Mouse (Mus musculus) small intestine, adult 2 months (tissue): ENCODE data around the gene Sde2. TPM values are rescaled to one million over a fixed set of nuclear protein-coding genes. Genes with fewer than 3 reads are reported as not detected.

ENCODE experiments used
- H3K27ac ChIP-seq: fragments of 200-500 bp; 2 replicates; pipeline ENCODE4 v1.5.1; 2012; ENCODE audit warnings: low read depth, low read length, control low read depth, inconsistent platforms; ENCODE audit not compliant: insufficient read depth
- H3K27me3 ChIP-seq: fragments of 200-500 bp; 2 replicates; pipeline ENCODE4 v1.6.1; 2012; ENCODE audit warnings: mild to moderate bottlenecking, moderate library complexity, low read length, inconsistent platforms; ENCODE audit not compliant: control insufficient read depth, insufficient read depth
- H3K36me3 ChIP-seq: fragments of 200-500 bp; 2 replicates; pipeline ENCODE4 v1.6.1; 2012; ENCODE audit warnings: mild to moderate bottlenecking, low read length, control low read depth, inconsistent platforms; ENCODE audit not compliant: control insufficient read depth, insufficient read depth
- H3K4me1 ChIP-seq: fragments of 200-500 bp; 2 replicates; pipeline ENCODE4 v1.6.1; 2012; ENCODE audit warnings: low read length, inconsistent platforms, mixed read lengths; ENCODE audit not compliant: control insufficient read depth, insufficient read depth, insufficient read length
- H3K4me3 ChIP-seq: fragments of 200-500 bp; 2 replicates; pipeline ENCODE4 v1.5.1; 2012; ENCODE audit warnings: low read depth, mild to moderate bottlenecking, control low read depth, inconsistent platforms, low read length, moderate library complexity
- CTCF ChIP-seq: fragments of 200-500 bp; IDR thresholded peaks from 2 replicates; pipeline ENCODE4 v1.5.1; 2012; ENCODE audit warnings: low read depth, mild to moderate bottlenecking, control low read depth, inconsistent platforms, low read length, moderate library complexity, mixed read lengths; ENCODE audit not compliant: insufficient replicate concordance, insufficient read length; ENCODE audit errors: extremely low read depth
- POLR2A ChIP-seq: fragments of 200-500 bp; IDR thresholded peaks from 2 replicates; pipeline ENCODE4 v1.6.1; 2012; ENCODE audit warnings: low read depth, mild to moderate bottlenecking, control low read depth, inconsistent platforms, low read length, moderate library complexity
- WGBS: fragments of 180-500 bp; shearing (Covaris S2); methylation state at CpG from one replicate; pipeline ENCODE4 v1.1.7; 2018; 5-methylcytosine and 5-hydroxymethylcytosine counted together
- polyA plus RNA-seq: library from polyadenylated mRNA; depleted of rRNA; stranded (reverse); fragments of >200 nt; gene quantifications from 2 replicates; pipeline ENCODE4 v1.2.3, GENCODE M21; 2012; rRNA removed

Sde2 gene
- 3.2 and 5.9 TPM in 2 replicates for polyA plus RNA-seq

- Histone ChIP-seq H3K36me3 (0 out of 2 replicates have a peak, but pooled peaks cover 2% of the 10 kb centered on the region), H3K27me3 (no peaks in the 10 kb centered on the region), H3K4me1 (peaks cover 14% of the 10 kb centered on the region; the same call in 1 of the 2 replicates), H3K27ac (peak within 1 kb of the TSS; percentile 85), H3K4me3 (peak within 1 kb of the TSS; percentile 87)
- WGBS: 1% methylated on average over 77 of the region's 77 CpGs
- TF ChIP-seq POLR2A (peak; percentile 96), CTCF (no peak)
Observed at GRCm38 (mm10) chr1:180850316-180851270, at the start of gene Sde2. TSS of gene Sde2 (plus strand) at chr1:180851127.

- Histone ChIP-seq H3K27me3 (no peaks in the 10 kb centered on the region), H3K4me1 (no peaks in the 10 kb centered on the region), H3K36me3 (peaks cover 38% of the 10 kb centered on the region), H3K27ac (no peak overlapping the region), H3K4me3 (no peak overlapping the region)
- WGBS: 82% methylated on average over 3 of the region's 3 CpGs
- TF ChIP-seq CTCF (no peak), POLR2A (no peak)
Observed at GRCm38 (mm10) chr1:180801466-180801994, 49.4 kb upstream of the Sde2 start.

- 90% methylated on average over 6 of the region's 6 CpGs for WGBS
- no peak overlapping the region for H3K4me3 ChIP-seq
- H3K36me3 ChIP-seq: peaks cover 56% of the 10 kb centered on the region
- H3K27me3 ChIP-seq: no peaks in the 10 kb centered on the region
- no peak overlapping the region for H3K27ac ChIP-seq
- no peak for TF ChIP-seq CTCF
- H3K4me1 ChIP-seq: no peaks in the 10 kb centered on the region
Observed at GRCm38 (mm10) chr1:180803881-180804280, 47.0 kb upstream of the Sde2 start.

- H3K27me3 ChIP-seq: no peaks in the 10 kb centered on the region
- peaks cover 2% of the 10 kb centered on the region; the same call in 1 of the 2 replicates for H3K4me1 ChIP-seq
- no peak overlapping the region for H3K27ac ChIP-seq
- no peak overlapping the region for H3K4me3 ChIP-seq
- TF ChIP-seq CTCF (no peak), POLR2A (no peak)
- peaks cover 56% of the 10 kb centered on the region for H3K36me3 ChIP-seq
- 70% methylated on average over 5 of the region's 5 CpGs for WGBS
Observed at GRCm38 (mm10) chr1:180808831-180809230, 42.1 kb upstream of the Sde2 start.

- peak overlapping the region; percentile 25; the same call in 1 of the 2 replicates for H3K4me3 ChIP-seq
Observed at GRCm38 (mm10) chr1:180810976-180811375, 40.0 kb upstream of the Sde2 start.

GRCm38 (mm10) chr1:180811596-180812462 is 39.1 kb upstream of the Sde2 start:
- no peaks in the 10 kb centered on the region for H3K27me3 ChIP-seq
- WGBS: under 1% methylated on average over 27 of the region's 27 CpGs
- peak overlapping the region; percentile 96 for H3K4me3 ChIP-seq
- TF ChIP-seq CTCF (peak; percentile 70; the same call in 1 of the 2 replicates), POLR2A (no peak)
- H3K27ac ChIP-seq: peak overlapping the region; percentile 93
- H3K36me3 ChIP-seq: peaks cover 30% of the 10 kb centered on the region
- peaks cover 2% of the 10 kb centered on the region; the same call in 1 of the 2 replicates for H3K4me1 ChIP-seq

More at GRCm38 (mm10) chr1:180810976-180811375, 40.0 kb upstream of the Sde2 start:
- TF ChIP-seq POLR2A: no peak
- TF ChIP-seq CTCF: no peak; the same call in 1 of the 2 replicates
- no peak overlapping the region for H3K27ac ChIP-seq
- 19% methylated on average over 7 of the region's 7 CpGs for WGBS
- H3K27me3 ChIP-seq: no peaks in the 10 kb centered on the region
- peaks cover 2% of the 10 kb centered on the region; the same call in 1 of the 2 replicates for H3K4me1 ChIP-seq
- peaks cover 39% of the 10 kb centered on the region for H3K36me3 ChIP-seq
